Mouse (Mus musculus): ENCODE results near the gene Hspa1l.

- TF ChIP-seq CTCF (IDR thresholded peaks at IDR 0.05; ENCODE audit: control insufficient read depth, insufficient read depth, low read length) (no peak), POLR2A (IDR thresholded peaks at IDR 0.05; ENCODE audit: borderline replicate concordance, control insufficient read depth, low read depth, low read length) (no peak)
Measured at GRCm38 (mm10) chr17:35026206-35026605, 53.7 kb downstream of the Hspa1l start.
